11 mouse cellular contexts compared by ENCODE assay signal in the genomic region with DNA sequence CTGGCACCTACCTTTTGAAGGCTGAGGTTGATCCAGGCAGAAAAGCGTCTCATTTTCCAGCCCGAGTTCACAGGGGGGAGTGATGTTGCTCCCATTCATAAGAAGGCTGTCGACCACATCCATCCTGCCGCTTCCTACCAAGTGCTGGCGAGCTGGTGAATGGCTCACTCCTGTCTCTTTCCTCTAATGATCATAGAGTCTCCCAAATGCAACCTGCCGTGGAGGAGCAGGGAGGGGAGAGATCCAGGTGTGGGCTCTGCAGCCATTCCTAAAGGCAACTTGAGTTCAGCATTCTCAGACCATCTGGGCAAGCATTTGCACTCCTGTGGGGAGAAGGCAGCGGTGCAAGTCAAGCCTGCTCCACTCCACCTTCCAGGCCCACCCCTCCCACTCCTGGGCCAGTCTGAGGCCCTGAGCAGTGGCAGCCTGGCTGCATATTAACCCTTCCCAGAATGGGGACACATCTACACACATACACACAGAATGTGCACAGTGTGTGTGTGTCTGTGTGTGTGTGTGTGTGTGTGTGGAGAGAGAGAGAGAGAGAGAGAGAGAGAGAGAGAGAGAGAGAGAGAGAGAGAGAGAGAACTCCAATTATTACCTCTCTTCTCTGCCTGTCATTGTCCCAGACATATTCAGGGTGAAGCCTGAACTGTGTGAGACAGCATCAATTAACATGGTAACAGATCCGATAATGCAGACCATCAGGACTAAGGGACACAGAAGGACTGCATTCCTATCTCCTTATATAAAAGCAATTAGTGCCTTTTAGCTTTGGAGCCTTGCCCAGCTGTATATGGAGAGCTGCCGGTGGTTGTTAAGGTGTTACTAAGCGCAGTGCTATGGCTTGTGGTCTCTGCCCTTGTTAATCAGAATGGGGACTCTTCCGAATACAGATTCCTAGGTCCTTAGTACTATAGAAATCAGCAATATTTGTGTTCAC. TPM values are rescaled to one million over a fixed set of nuclear protein-coding genes. Genes with fewer than 3 reads are reported as not detected.
DNase-seq lines count a peak whose midpoint lies in the region; ATAC-seq and TF ChIP-seq lines count a peak whose summit lies in the region.
"Had no signal": no experiment of that assay in that cellular context is flagged by ENCODE, and none has a peak within 500 bp of the region (broad histone marks: within the 10 kb centered on the region; RNA-seq: fewer than 3 reads in every experiment).

Gene Cckar, minus strand, starts transcription at position 471 of the 943 bp plus-strand sequence.

- ATAC-seq in embryonic facial prominence, embryonic 12.5 days (ENCODE audit: insufficient number of reproducible peaks, insufficient read depth, low FRiP score, low TSS enrichment) = peak; percentile 61; the same call in 1 of the 2 replicates
- peak; percentile 82 for ATAC-seq in hindbrain, embryonic 14.5 days (ENCODE audit: low FRiP score)
- ATAC-seq in limb, embryonic 14.5 days (ENCODE audit: low FRiP score, low read depth) = peak; percentile 60; the same call in 1 of the 2 replicates
- peak; percentile 78 for ATAC-seq in neural tube, embryonic 13.5 days (ENCODE audit: low read depth)

- H3K36me3 ChIP-seq in embryonic facial prominence, embryonic 12.5 days = no peaks in the 10 kb centered on the region
- H3K36me3 ChIP-seq in hindbrain, embryonic 14.5 days (replicated peaks; ENCODE audit: control insufficient read depth, insufficient read depth) = no peaks in the 10 kb centered on the region
- no peaks in the 10 kb centered on the region for H3K36me3 ChIP-seq in limb, embryonic 14.5 days (ENCODE audit: control insufficient read depth, insufficient read depth, low read length)
- H3K36me3 ChIP-seq in neural tube, embryonic 13.5 days = no peaks in the 10 kb centered on the region
- H3K36me3 ChIP-seq: G1E; liver, embryonic 13.5 days had no signal

- TF ChIP-seq POLR2A in limb, embryonic 14.5 days (IDR thresholded peaks at IDR 0.05; ENCODE audit: borderline replicate concordance, extremely low read depth, insufficient read depth, insufficient read length) = no peak

- no peak within 1 kb of the TSS for H3K27ac ChIP-seq in embryonic facial prominence, embryonic 12.5 days
- no peak within 1 kb of the TSS for H3K27ac ChIP-seq in hindbrain, embryonic 14.5 days
- H3K27ac ChIP-seq in limb, embryonic 14.5 days (replicated peaks; ENCODE audit: low read depth, low read length) = no peak within 1 kb of the TSS
- peak within 1 kb of the TSS; percentile 59 for H3K27ac ChIP-seq in neural tube, embryonic 13.5 days (replicated peaks)
- H3K27ac ChIP-seq: liver, embryonic 13.5 days had no signal

- DNase-seq in hindbrain, embryonic 14.5 days (ENCODE audit: low spot score) = peak; percentile 40
- peak; percentile 39 for DNase-seq in limb, embryonic 14.5 days (ENCODE audit: low spot score)
- no peak for DNase-seq in ovary, postnatal 36 days (ENCODE audit: low spot score)
- DNase-seq in spleen, postnatal 14 days (ENCODE audit: low spot score in 2 of 2) = no peak
- no peak for DNase-seq in MN1 (ENCODE audit: low spot score)
- no peak for DNase-seq in urinary bladder, postnatal 25 days (ENCODE audit: low spot score)
- DNase-seq: gastrocnemius, postnatal 36 days; liver, embryonic 13.5 days had no signal

- 37% methylated on average over 11 of the region's 11 CpGs for WGBS in embryonic facial prominence, embryonic 12.5 days
- WGBS in hindbrain, embryonic 14.5 days = 14% methylated on average over 11 of the region's 11 CpGs
- 31% methylated on average over 11 of the region's 11 CpGs for WGBS in limb, embryonic 14.5 days
- WGBS in neural tube, embryonic 13.5 days = 27% methylated on average over 11 of the region's 11 CpGs

- H3K9me3 ChIP-seq in embryonic facial prominence, embryonic 12.5 days = no peaks in the 10 kb centered on the region
- no peaks in the 10 kb centered on the region for H3K9me3 ChIP-seq in hindbrain, embryonic 14.5 days (ENCODE audit: control insufficient read depth, low read length)
- H3K9me3 ChIP-seq in limb, embryonic 14.5 days (ENCODE audit: control insufficient read depth, low read length) = no peaks in the 10 kb centered on the region
- no peaks in the 10 kb centered on the region for H3K9me3 ChIP-seq in neural tube, embryonic 13.5 days
- H3K9me3 ChIP-seq: G1E; liver, embryonic 13.5 days had no signal

- H3K4me3 ChIP-seq in embryonic facial prominence, embryonic 12.5 days = no peak within 1 kb of the TSS
- H3K4me3 ChIP-seq in hindbrain, embryonic 14.5 days (replicated peaks; ENCODE audit: low read length) = no peak within 1 kb of the TSS
- no peak within 1 kb of the TSS for H3K4me3 ChIP-seq in limb, embryonic 14.5 days (replicated peaks; ENCODE audit: low read length)
- no peak within 1 kb of the TSS for H3K4me3 ChIP-seq in neural tube, embryonic 13.5 days
- H3K4me3 ChIP-seq: liver, embryonic 13.5 days had no signal

- H3K4me1 ChIP-seq in embryonic facial prominence, embryonic 12.5 days = 0 out of 2 replicates have a peak, but pooled peaks cover 7% of the 10 kb centered on the region
- peaks cover 10% of the 10 kb centered on the region for H3K4me1 ChIP-seq in hindbrain, embryonic 14.5 days (replicated peaks; ENCODE audit: control insufficient read depth, insufficient read depth, low read length)
- no peaks in the 10 kb centered on the region for H3K4me1 ChIP-seq in limb, embryonic 14.5 days (ENCODE audit: control insufficient read depth, insufficient read depth, low read length)
- H3K4me1 ChIP-seq in neural tube, embryonic 13.5 days (replicated peaks) = peaks cover 25% of the 10 kb centered on the region
- H3K4me1 ChIP-seq: liver, embryonic 13.5 days had no signal

- no peaks in the 10 kb centered on the region for H3K27me3 ChIP-seq in embryonic facial prominence, embryonic 12.5 days
- no peaks in the 10 kb centered on the region for H3K27me3 ChIP-seq in hindbrain, embryonic 14.5 days (ENCODE audit: control insufficient read depth, insufficient read depth, low read length)
- H3K27me3 ChIP-seq in limb, embryonic 14.5 days (ENCODE audit: control insufficient read depth, insufficient read depth, low read length) = no peaks in the 10 kb centered on the region
- no peaks in the 10 kb centered on the region for H3K27me3 ChIP-seq in neural tube, embryonic 13.5 days
- H3K27me3 ChIP-seq: liver, embryonic 13.5 days had no signal

- no peak within 1 kb of the TSS for H3K4me2 ChIP-seq in embryonic facial prominence, embryonic 12.5 days (replicated peaks)
- 0 out of 2 replicates have a peak within 1 kb of the TSS, but pooled peaks have one; percentile 15 for H3K4me2 ChIP-seq in hindbrain, embryonic 14.5 days (replicated peaks)
- no peak within 1 kb of the TSS for H3K4me2 ChIP-seq in limb, embryonic 14.5 days (replicated peaks; ENCODE audit: low read depth, low read length, severe bottlenecking)
- H3K4me2 ChIP-seq in neural tube, embryonic 13.5 days = peak within 1 kb of the TSS; percentile 27; the same call in 1 of the 2 replicates
- H3K4me2 ChIP-seq: liver, embryonic 13.5 days had no signal

- H3K9ac ChIP-seq in embryonic facial prominence, embryonic 12.5 days = no peak within 1 kb of the TSS
- no peak within 1 kb of the TSS for H3K9ac ChIP-seq in hindbrain, embryonic 14.5 days
- H3K9ac ChIP-seq in limb, embryonic 14.5 days (ENCODE audit: low read depth, low read length, severe bottlenecking) = no peak within 1 kb of the TSS
- H3K9ac ChIP-seq in neural tube, embryonic 13.5 days = no peak within 1 kb of the TSS
- H3K9ac ChIP-seq: liver, embryonic 13.5 days had no signal

RNA-seq across cellular contexts. Expression of gene Cckar, which starts in this region (rescaled TPM):
- polyA plus RNA-seq in embryonic facial prominence, embryonic 12.5 days (2016; fragmentation: Nextera tagmentation; extraction: Ambion mirVana) = 0.42 and 0.63 TPM in 2 replicates
- polyA plus RNA-seq in hindbrain, embryonic 14.5 days (2014; fragmentation: Nextera tagmentation; extraction: Ambion mirVana) = 0.60 and 0.66 TPM in 2 replicates
- polyA plus RNA-seq in limb, embryonic 14.5 days (2012; rRNA removed) = 0.14 and 0.20 TPM in 2 replicates
- polyA plus RNA-seq in limb, embryonic 14.5 days (2014; fragmentation: Nextera tagmentation; extraction: Ambion mirVana) = 0.18 TPM in 2 replicates
- 2.6 and 3.1 TPM in 2 replicates for polyA plus RNA-seq in neural tube, embryonic 13.5 days (2015; fragmentation: Nextera tagmentation; extraction: Ambion mirVana)
- polyA plus RNA-seq: G1E had no signal

Comparison
In these comparisons a context has a peak if more than half of its experiments do, and no peak if none do; other contexts are left out.
1. Peak in ATAC-seq in embryonic facial prominence, embryonic 12.5 days; RNA of the gene not detected or under 1 TPM.
2. Peak in DNase-seq, ATAC-seq and H3K4me2 ChIP-seq in hindbrain, embryonic 14.5 days; RNA of the gene not detected or under 1 TPM.
3. Peak in DNase-seq and ATAC-seq in limb, embryonic 14.5 days; RNA of the gene not detected or under 1 TPM.